33 mouse cellular contexts compared by ENCODE assay signal in genomic region chr11:99557976-99558745, GRCm38 (mm10). TPM values are rescaled to one million over a fixed set of nuclear protein-coding genes. Genes with fewer than 3 reads are reported as not detected.
DNase-seq lines count a peak whose midpoint lies in the region; ATAC-seq and TF ChIP-seq lines count a peak whose summit lies in the region.
"Had no signal": no experiment of that assay in that cellular context is flagged by ENCODE, and none has a peak within 500 bp of the region (broad histone marks: within the 10 kb centered on the region; RNA-seq: fewer than 3 reads in every experiment).

No protein-coding gene starts in this region.

- H3K4me1 ChIP-seq in kidney, embryonic 15.5 days = no peaks in the 10 kb centered on the region
- no peaks in the 10 kb centered on the region for H3K4me1 ChIP-seq in midbrain, embryonic 13.5 days (replicated peaks)
- no peaks in the 10 kb centered on the region for H3K4me1 ChIP-seq in hindbrain, embryonic 13.5 days (replicated peaks)
- H3K4me1 ChIP-seq: embryonic facial prominence, embryonic 13.5 days; forebrain, embryonic 12.5 days; heart, embryonic 15.5 days; hindbrain, embryonic 12.5 days; limb, embryonic 10.5 days; limb, embryonic 15.5 days; liver, embryonic 13.5 days had no signal

- POLR2A ChIA-PET in Patski (lab: Charles Lee) = no interaction called here

- H3K36me3 ChIP-seq in kidney, embryonic 15.5 days = no peaks in the 10 kb centered on the region
- no peaks in the 10 kb centered on the region for H3K36me3 ChIP-seq in midbrain, embryonic 13.5 days
- H3K36me3 ChIP-seq in hindbrain, embryonic 13.5 days = no peaks in the 10 kb centered on the region
- H3K36me3 ChIP-seq: embryonic facial prominence, embryonic 13.5 days; forebrain, embryonic 12.5 days; heart, embryonic 15.5 days; hindbrain, embryonic 12.5 days; limb, embryonic 10.5 days; limb, embryonic 15.5 days; liver, embryonic 13.5 days had no signal

- no peak overlapping the region for H3K4me2 ChIP-seq in kidney, embryonic 15.5 days
- no peak overlapping the region for H3K4me2 ChIP-seq in midbrain, embryonic 13.5 days (replicated peaks)
- H3K4me2 ChIP-seq in hindbrain, embryonic 13.5 days = no peak overlapping the region
- H3K4me2 ChIP-seq: embryonic facial prominence, embryonic 13.5 days; forebrain, embryonic 12.5 days; heart, embryonic 15.5 days; hindbrain, embryonic 12.5 days; limb, embryonic 15.5 days; liver, embryonic 13.5 days had no signal

- H3K27ac ChIP-seq in kidney, embryonic 15.5 days = no peak overlapping the region
- H3K27ac ChIP-seq in midbrain, embryonic 13.5 days = no peak overlapping the region
- no peak overlapping the region for H3K27ac ChIP-seq in hindbrain, embryonic 13.5 days
- H3K27ac ChIP-seq: embryonic facial prominence, embryonic 13.5 days; forebrain, embryonic 12.5 days; heart, embryonic 15.5 days; hindbrain, embryonic 12.5 days; limb, embryonic 10.5 days; limb, embryonic 15.5 days; liver, embryonic 13.5 days; macrophage had no signal

- WGBS in kidney, embryonic 15.5 days = 53% methylated on average over 3 of the region's 3 CpGs
- WGBS in midbrain, embryonic 13.5 days = 79% methylated on average over 3 of the region's 3 CpGs
- 83% methylated on average over 3 of the region's 3 CpGs for WGBS in hindbrain, embryonic 13.5 days

- no peak for ATAC-seq in kidney, embryonic 15.5 days (replicated peaks; ENCODE audit: low FRiP score)
- ATAC-seq in Patski = peak; percentile 74
- no peak for ATAC-seq in midbrain, embryonic 13.5 days
- no peak for ATAC-seq in hindbrain, embryonic 13.5 days (ENCODE audit: low FRiP score)
- ATAC-seq: forebrain, postnatal 0 days; intestine, embryonic 16.5 days had no signal

- no peaks in the 10 kb centered on the region for H3K9me3 ChIP-seq in kidney, embryonic 15.5 days (replicated peaks)
- no peaks in the 10 kb centered on the region for H3K9me3 ChIP-seq in midbrain, embryonic 13.5 days
- H3K9me3 ChIP-seq in hindbrain, embryonic 13.5 days = no peaks in the 10 kb centered on the region
- H3K9me3 ChIP-seq: embryonic facial prominence, embryonic 13.5 days; forebrain, embryonic 12.5 days; heart, embryonic 15.5 days; hindbrain, embryonic 12.5 days; limb, embryonic 10.5 days; limb, embryonic 15.5 days; liver, embryonic 13.5 days had no signal

- no peak overlapping the region for H3K9ac ChIP-seq in kidney, embryonic 15.5 days
- no peak overlapping the region for H3K9ac ChIP-seq in midbrain, embryonic 13.5 days (replicated peaks)
- H3K9ac ChIP-seq in hindbrain, embryonic 13.5 days = no peak overlapping the region
- H3K9ac ChIP-seq: embryonic facial prominence, embryonic 13.5 days; forebrain, embryonic 12.5 days; forebrain, postnatal 0 days; heart, embryonic 15.5 days; hindbrain, embryonic 12.5 days; limb, embryonic 15.5 days; liver, embryonic 13.5 days had no signal

- CTCF ChIA-PET in Patski (lab: Charles Lee) = interaction anchor here (0.9 kb wide), 1 partner anchor 9 kb away, joined by 3 read pairs; the partner anchor contains the start of gene Krtap3-1

- TF ChIP-seq CTCF in Patski (IDR thresholded peaks at IDR 0.05) = no peak

- no peak overlapping the region for H3K4me3 ChIP-seq in kidney, embryonic 15.5 days (replicated peaks)
- no peak overlapping the region for H3K4me3 ChIP-seq in midbrain, embryonic 13.5 days (replicated peaks)
- H3K4me3 ChIP-seq in hindbrain, embryonic 13.5 days = no peak overlapping the region
- H3K4me3 ChIP-seq: embryonic facial prominence, embryonic 13.5 days; forebrain, embryonic 12.5 days; heart, embryonic 15.5 days; hindbrain, embryonic 12.5 days; limb, embryonic 10.5 days; limb, embryonic 15.5 days; liver, embryonic 13.5 days had no signal

- peak; percentile 6 for DNase-seq in kidney, adult 9 months
- peak; percentile 5 for DNase-seq in lung, postnatal 36 days
- no peak for DNase-seq in lung, postnatal 10 days
- no peak for DNase-seq in Patski (ENCODE audit: low read depth, low spot score)
- DNase-seq: adrenal gland, postnatal 10 days; B cell, adult 2 months; cerebellum, adult 11-12 months; cerebellum, adult 9-11 months; embryo, embryonic 11 days; forebrain, postnatal 0 days; gastrocnemius, postnatal 14 days; heart, postnatal 36 days; kidney, postnatal 14 days; layer of hippocampus, postnatal 36 days; liver, embryonic 13.5 days; lung, adult 18-20 months; midbrain, embryonic 14.5 days; right cerebral cortex, postnatal 25 days; thymus, adult 18-20 months; thymus, postnatal 36 days had no signal

- no peaks in the 10 kb centered on the region for H3K27me3 ChIP-seq in kidney, embryonic 15.5 days
- no peaks in the 10 kb centered on the region for H3K27me3 ChIP-seq in Patski
- H3K27me3 ChIP-seq in midbrain, embryonic 13.5 days = no peaks in the 10 kb centered on the region
- H3K27me3 ChIP-seq in hindbrain, embryonic 13.5 days = no peaks in the 10 kb centered on the region
- H3K27me3 ChIP-seq: embryonic facial prominence, embryonic 13.5 days; forebrain, embryonic 12.5 days; heart, embryonic 15.5 days; hindbrain, embryonic 12.5 days; limb, embryonic 15.5 days; liver, embryonic 13.5 days had no signal

- in situ Hi-C loops in Patski (cut with MboI; ENCODE audit: low pct_unique_long_range_greater_than_20kb) = no loop called here

RNA-seq across cellular contexts. Expression of gene Gm11939, which starts 1.1 kb away (rescaled TPM):
- not detected in 2 replicates for polyA plus RNA-seq in kidney, embryonic 15.5 days (2015; fragmentation: Nextera tagmentation; extraction: Ambion mirVana)
- not detected for polyA plus RNA-seq in Patski (2021)
- polyA plus RNA-seq in midbrain, embryonic 13.5 days (2015; fragmentation: Nextera tagmentation; extraction: Ambion mirVana) = not detected in 2 replicates
- not detected in 2 replicates for polyA plus RNA-seq in hindbrain, embryonic 13.5 days (2015; fragmentation: Nextera tagmentation; extraction: Ambion mirVana)
- polyA plus RNA-seq: embryonic facial prominence, embryonic 13.5 days; forebrain, embryonic 12.5 days; forebrain, postnatal 0 days; heart, embryonic 15.5 days; hindbrain, embryonic 12.5 days; intestine, embryonic 16.5 days; limb, embryonic 10.5 days; limb, embryonic 15.5 days; liver, embryonic 13.5 days; macrophage; midbrain, embryonic 14.5 days; neural tube, embryonic 14.5 days; stomach, embryonic 16.5 days had no signal

RNA-seq across cellular contexts. Expression of gene Krtap3-2, which starts 1.5 kb away (rescaled TPM):
- not detected in 2 replicates for polyA plus RNA-seq in kidney, embryonic 15.5 days (2015; fragmentation: Nextera tagmentation; extraction: Ambion mirVana)
- not detected for polyA plus RNA-seq in Patski (2021)
- polyA plus RNA-seq in midbrain, embryonic 13.5 days (2015; fragmentation: Nextera tagmentation; extraction: Ambion mirVana) = not detected in 2 replicates
- not detected in 2 replicates for polyA plus RNA-seq in hindbrain, embryonic 13.5 days (2015; fragmentation: Nextera tagmentation; extraction: Ambion mirVana)
- polyA plus RNA-seq: embryonic facial prominence, embryonic 13.5 days; forebrain, embryonic 12.5 days; forebrain, postnatal 0 days; heart, embryonic 15.5 days; hindbrain, embryonic 12.5 days; intestine, embryonic 16.5 days; limb, embryonic 10.5 days; limb, embryonic 15.5 days; liver, embryonic 13.5 days; macrophage; midbrain, embryonic 14.5 days; neural tube, embryonic 14.5 days; stomach, embryonic 16.5 days had no signal

RNA-seq across cellular contexts. Expression of gene Krtap3-3, which starts 7.5 kb away (rescaled TPM):
- not detected in 2 replicates for polyA plus RNA-seq in kidney, embryonic 15.5 days (2015; fragmentation: Nextera tagmentation; extraction: Ambion mirVana)
- not detected for polyA plus RNA-seq in Patski (2021)
- not detected in 2 replicates for polyA plus RNA-seq in midbrain, embryonic 13.5 days (2015; fragmentation: Nextera tagmentation; extraction: Ambion mirVana)
- polyA plus RNA-seq in hindbrain, embryonic 13.5 days (2015; fragmentation: Nextera tagmentation; extraction: Ambion mirVana) = not detected in 2 replicates
- polyA plus RNA-seq: embryonic facial prominence, embryonic 13.5 days; forebrain, embryonic 12.5 days; forebrain, postnatal 0 days; heart, embryonic 15.5 days; hindbrain, embryonic 12.5 days; intestine, embryonic 16.5 days; limb, embryonic 10.5 days; liver, embryonic 13.5 days; macrophage; midbrain, embryonic 14.5 days; neural tube, embryonic 14.5 days; stomach, embryonic 16.5 days had no signal

RNA-seq across cellular contexts. Expression of gene Krtap3-1, which starts 8.3 kb away (rescaled TPM):
- not detected in 2 replicates for polyA plus RNA-seq in kidney, embryonic 15.5 days (2015; fragmentation: Nextera tagmentation; extraction: Ambion mirVana)
- not detected for polyA plus RNA-seq in Patski (2021)
- not detected in 2 replicates for polyA plus RNA-seq in midbrain, embryonic 13.5 days (2015; fragmentation: Nextera tagmentation; extraction: Ambion mirVana)
- polyA plus RNA-seq in hindbrain, embryonic 13.5 days (2015; fragmentation: Nextera tagmentation; extraction: Ambion mirVana) = not detected in 2 replicates
- polyA plus RNA-seq: embryonic facial prominence, embryonic 13.5 days; forebrain, embryonic 12.5 days; forebrain, postnatal 0 days; heart, embryonic 15.5 days; hindbrain, embryonic 12.5 days; intestine, embryonic 16.5 days; limb, embryonic 10.5 days; liver, embryonic 13.5 days; macrophage; midbrain, embryonic 14.5 days; neural tube, embryonic 14.5 days; stomach, embryonic 16.5 days had no signal

RNA-seq across cellular contexts. Expression of gene Krt40, which starts 15.2 kb away (rescaled TPM):
- not detected in 2 replicates for polyA plus RNA-seq in kidney, embryonic 15.5 days (2015; fragmentation: Nextera tagmentation; extraction: Ambion mirVana)
- not detected for polyA plus RNA-seq in Patski (2021)
- not detected in 2 replicates for polyA plus RNA-seq in midbrain, embryonic 13.5 days (2015; fragmentation: Nextera tagmentation; extraction: Ambion mirVana)
- not detected in 2 replicates for polyA plus RNA-seq in hindbrain, embryonic 13.5 days (2015; fragmentation: Nextera tagmentation; extraction: Ambion mirVana)
- polyA plus RNA-seq: embryonic facial prominence, embryonic 13.5 days; forebrain, embryonic 12.5 days; forebrain, postnatal 0 days; heart, embryonic 15.5 days; hindbrain, embryonic 12.5 days; intestine, embryonic 16.5 days; limb, embryonic 10.5 days; limb, embryonic 15.5 days; liver, embryonic 13.5 days; macrophage; midbrain, embryonic 14.5 days; neural tube, embryonic 14.5 days; stomach, embryonic 16.5 days had no signal

Comparison
In these comparisons a context has a peak if more than half of its experiments do, and no peak if none do; other contexts are left out.
1. DNase-seq: peak in kidney, adult 9 months (single experiment) and lung, postnatal 36 days (single experiment); none in lung, postnatal 10 days (single experiment) and Patski (single experiment).